Mouse (Mus musculus) midbrain, postnatal 0 days (tissue): ENCODE results near the gene B2m. TPM values are rescaled to one million over a fixed set of nuclear protein-coding genes. Genes with fewer than 3 reads are reported as not detected.

Experiments
- ATAC-seq: fragments of 200-750 bp; cut with Nextera tagmentation; 2 replicates; pipeline ENCODE4 v1.8.0; 2017; ENCODE audit warnings: moderate number of reproducible peaks, mild to moderate bottlenecking, moderate TSS enrichment, moderate library complexity; ENCODE audit not compliant: low FRiP score
- DNase-seq: peaks from one replicate; pipeline ENCODE4 v3.0.0-alpha.2; 2015; ENCODE audit warnings: low spot score
- H3K27ac ChIP-seq: fragments of 300-500 bp; sonication (generic); 2 replicates; pipeline ENCODE4 v1.5.1; 2014; ENCODE audit warnings: low read depth, mild to moderate bottlenecking, low read length, mixed read lengths
- H3K27me3 ChIP-seq: fragments of 300-500 bp; sonication (generic); 2 replicates; pipeline ENCODE4 v1.6.1; 2014; ENCODE audit warnings: low read length, control low read depth, mixed read lengths; ENCODE audit not compliant: insufficient read depth
- H3K36me3 ChIP-seq: fragments of 300-500 bp; sonication (generic); 2 replicates; pipeline ENCODE4 v1.6.1; 2014; ENCODE audit warnings: low read length, control low read depth, mixed read lengths; ENCODE audit not compliant: insufficient read depth
- H3K4me1 ChIP-seq: fragments of 300-500 bp; sonication (generic); 2 replicates; pipeline ENCODE4 v1.6.1; 2014; ENCODE audit warnings: mild to moderate bottlenecking, control low read depth, antibody characterized with exemption, low read length, mixed read lengths; ENCODE audit not compliant: insufficient read depth
- H3K4me2 ChIP-seq: fragments of 300-500 bp; sonication (generic); 2 replicates; pipeline ENCODE4 v1.6.1; 2014; ENCODE audit warnings: low read depth, mild to moderate bottlenecking, low read length, mixed read lengths; ENCODE audit not compliant: poor library complexity, severe bottlenecking
- H3K4me3 ChIP-seq: fragments of 300-500 bp; sonication (generic); 2 replicates; pipeline ENCODE4 v1.5.1; 2014; ENCODE audit warnings: low read depth, mild to moderate bottlenecking, low read length, moderate library complexity
- H3K9ac ChIP-seq: fragments of 300-500 bp; sonication (generic); replicated peaks from 2 replicates; pipeline ENCODE4 v1.6.1; 2014; ENCODE audit warnings: mild to moderate bottlenecking, low read length, moderate library complexity, mixed read lengths; ENCODE audit not compliant: poor library complexity, severe bottlenecking
- H3K9me3 ChIP-seq: fragments of 300-500 bp; sonication (generic); 2 replicates; pipeline ENCODE4 v1.6.1; 2016; ENCODE audit warnings: low read length, control low read depth
- CTCF ChIP-seq: IDR thresholded peaks from 2 replicates; pipeline ENCODE4 v1.5.1; 2016; ENCODE audit warnings: antibody characterized with exemption, mild to moderate bottlenecking
- WGBS: fragments of 180-500 bp; shearing (Covaris S2); extraction: QIAGEN DNeasy Blood & Tissue Kit; methylation state at CpG from one replicate; pipeline ENCODE4 v1.1.7; 2014; 5-methylcytosine and 5-hydroxymethylcytosine counted together
- polyA plus RNA-seq: library from polyadenylated mRNA; unstranded; fragments of >200 nt; fragmentation: Nextera tagmentation; extraction: Ambion mirVana; gene quantifications from 2 replicates; pipeline ENCODE4 v1.2.1, GENCODE M21; 2015
- total RNA-seq: library from RNA; depleted of rRNA; stranded (reverse); fragments of >200 nt; gene quantifications from 2 replicates; pipeline ENCODE4 v1.2.3, GENCODE M21; 2014

B2m gene
- total and polyA plus RNA-seq, 2 experiments from 2014 or later = 106 to 147 TPM

GRCm38 (mm10) chr2:122132618-122133017 lies 14.9 kb upstream of the B2m start:
- DNase-seq = no peak
- ATAC-seq = no peak
- Histone ChIP-seq H3K27me3 (no peaks in the 10 kb centered on the region), H3K27ac (no peak overlapping the region), H3K9me3 (no peaks in the 10 kb centered on the region), H3K4me2 (no peak overlapping the region), H3K9ac (no peak overlapping the region), H3K4me1 (no peaks in the 10 kb centered on the region), H3K36me3 (no peaks in the 10 kb centered on the region), H3K4me3 (no peak overlapping the region)
- 78% methylated on average over 2 of the region's 2 CpGs for WGBS
- TF ChIP-seq CTCF = no peak

- no peak overlapping the region for H3K27ac ChIP-seq
- 71% methylated on average over 5 of the region's 5 CpGs for WGBS
- no peak overlapping the region for H3K4me2 ChIP-seq
- ATAC-seq = no peak
- no peak for DNase-seq
- H3K36me3 ChIP-seq = no peaks in the 10 kb centered on the region
- no peak overlapping the region for H3K4me3 ChIP-seq
- no peaks in the 10 kb centered on the region for H3K4me1 ChIP-seq
- H3K9ac ChIP-seq = no peak overlapping the region
- H3K27me3 ChIP-seq = no peaks in the 10 kb centered on the region
- TF ChIP-seq CTCF = no peak
- H3K9me3 ChIP-seq = no peaks in the 10 kb centered on the region
These were observed 9.5 kb upstream of the B2m start for GRCm38 (mm10) chr2:122137839-122138465.

- H3K4me2 ChIP-seq = no peak overlapping the region
- WGBS = 86% methylated on average over 2 of the region's 2 CpGs
These were observed 6.7 kb upstream of the B2m start for GRCm38 (mm10) chr2:122140815-122141214.

GRCm38 (mm10) chr2:122141332-122141967 lies 6.0 kb upstream of the B2m start:
- ATAC-seq (no peak), DNase-seq (no peak)
- no peaks in the 10 kb centered on the region for H3K27me3 ChIP-seq
- no peak overlapping the region for H3K27ac ChIP-seq
- H3K4me3 ChIP-seq = no peak overlapping the region
- H3K36me3 ChIP-seq = no peaks in the 10 kb centered on the region
- 77% methylated on average over 5 of the region's 5 CpGs for WGBS
- TF ChIP-seq CTCF = no peak
- no peaks in the 10 kb centered on the region for H3K9me3 ChIP-seq
- H3K4me2 ChIP-seq = no peak overlapping the region
- H3K4me1 ChIP-seq = no peaks in the 10 kb centered on the region
- no peak overlapping the region for H3K9ac ChIP-seq

More at GRCm38 (mm10) chr2:122140815-122141214, 6.7 kb upstream of the B2m start:
- Histone ChIP-seq H3K4me3 (no peak overlapping the region), H3K27me3 (no peaks in the 10 kb centered on the region), H3K4me1 (no peaks in the 10 kb centered on the region), H3K9me3 (no peaks in the 10 kb centered on the region), H3K27ac (no peak overlapping the region), H3K9ac (no peak overlapping the region), H3K36me3 (no peaks in the 10 kb centered on the region)
- TF ChIP-seq CTCF = no peak
- DNase-seq = no peak
- ATAC-seq = no peak

- Histone ChIP-seq H3K4me1 (no peaks in the 10 kb centered on the region), H3K4me2 (no peak overlapping the region), H3K4me3 (no peak overlapping the region), H3K27me3 (no peaks in the 10 kb centered on the region), H3K9me3 (no peaks in the 10 kb centered on the region), H3K9ac (no peak overlapping the region), H3K27ac (no peak overlapping the region), H3K36me3 (no peaks in the 10 kb centered on the region)
- no peak for TF ChIP-seq CTCF
- ATAC-seq = no peak
- WGBS = 90% methylated on average over 3 of the region's 3 CpGs
- DNase-seq = no peak
These were observed 4.4 kb upstream of the B2m start for GRCm38 (mm10) chr2:122143111-122143510.

GRCm38 (mm10) chr2:122145756-122146155 lies 1.7 kb upstream of the B2m start:
- Histone ChIP-seq H3K27ac (no peak overlapping the region), H3K4me3 (no peak overlapping the region)

More at GRCm38 (mm10) chr2:122145756-122146155, 1.7 kb upstream of the B2m start:
- no peak for TF ChIP-seq CTCF
- no peaks in the 10 kb centered on the region for H3K9me3 ChIP-seq
- ATAC-seq (no peak), DNase-seq (no peak)
- WGBS = 75% methylated on average over 4 of the region's 4 CpGs
- H3K27me3 ChIP-seq = no peaks in the 10 kb centered on the region
- no peaks in the 10 kb centered on the region for H3K36me3 ChIP-seq
- no peak overlapping the region for H3K4me2 ChIP-seq
- no peaks in the 10 kb centered on the region for H3K4me1 ChIP-seq
- H3K9ac ChIP-seq = no peak overlapping the region
